Mouse (Mus musculus): ENCODE data around the gene A630089N07Rik. TPM values are rescaled to one million over a fixed set of nuclear protein-coding genes. Genes with fewer than 3 reads are reported as not detected.

The A630089N07Rik gene
- polyA plus RNA-seq, 1 experiment from 2014 or later: 20.3 TPM

GRCm38 (mm10) chr16:97960348-97960747 is 121.9 kb downstream of the A630089N07Rik start:
- H3K4me3 ChIP-seq: no peak overlapping the region
- peaks cover 19% of the 10 kb centered on the region for H3K36me3 ChIP-seq
- H3K4me1 ChIP-seq: peaks cover 18% of the 10 kb centered on the region
- no peak overlapping the region for H3K9ac ChIP-seq
- no peak overlapping the region for H3K4me2 ChIP-seq (replicated peaks)
- ATAC-seq (ENCODE audit: low FRiP score): no peak
- WGBS: 94% methylated on average over 3 of the region's 3 CpGs
- H3K27me3 ChIP-seq: no peaks in the 10 kb centered on the region
- H3K27ac ChIP-seq: no peak overlapping the region
- no peaks in the 10 kb centered on the region for H3K9me3 ChIP-seq (replicated peaks)

GRCm38 (mm10) chr16:97958401-97958973 is 123.8 kb downstream of the A630089N07Rik start:
- Histone ChIP-seq H3K36me3 (peaks cover 32% of the 10 kb centered on the region), H3K27me3 (no peaks in the 10 kb centered on the region), H3K4me3 (no peak overlapping the region), H3K27ac (no peak overlapping the region), H3K4me1 (peaks cover 18% of the 10 kb centered on the region), H3K9me3 (replicated peaks) (no peaks in the 10 kb centered on the region), H3K4me2 (replicated peaks) (no peak overlapping the region), H3K9ac (no peak overlapping the region)
- ATAC-seq (ENCODE audit: low FRiP score): no peak

- Histone ChIP-seq H3K4me1 (peaks cover 15% of the 10 kb centered on the region), H3K9ac (no peak overlapping the region), H3K4me2 (replicated peaks) (no peak overlapping the region), H3K27me3 (no peaks in the 10 kb centered on the region), H3K36me3 (peaks cover 41% of the 10 kb centered on the region), H3K27ac (no peak overlapping the region), H3K4me3 (no peak overlapping the region), H3K9me3 (replicated peaks) (no peaks in the 10 kb centered on the region)
- ATAC-seq (ENCODE audit: low FRiP score): no peak
These were observed 124.6 kb downstream of the A630089N07Rik start for GRCm38 (mm10) chr16:97957626-97958025.

GRCm38 (mm10) chr16:97956011-97956410 is 126.2 kb downstream of the A630089N07Rik start:
- 83% methylated on average over 2 of the region's 2 CpGs for WGBS
- H3K4me3 ChIP-seq: no peak overlapping the region
- H3K27ac ChIP-seq: no peak overlapping the region
- no peak for ATAC-seq (ENCODE audit: low FRiP score)
- H3K9me3 ChIP-seq (replicated peaks): no peaks in the 10 kb centered on the region
- peaks cover 57% of the 10 kb centered on the region for H3K36me3 ChIP-seq
- no peaks in the 10 kb centered on the region for H3K27me3 ChIP-seq
- H3K4me1 ChIP-seq: peaks cover 10% of the 10 kb centered on the region
- no peak overlapping the region for H3K9ac ChIP-seq
- no peak overlapping the region for H3K4me2 ChIP-seq (replicated peaks)

- Histone ChIP-seq H3K4me1 (0 out of 2 replicates have a peak, but pooled peaks cover 5% of the 10 kb centered on the region), H3K36me3 (peaks cover 78% of the 10 kb centered on the region), H3K9me3 (replicated peaks) (no peaks in the 10 kb centered on the region), H3K4me3 (no peak overlapping the region), H3K27ac (no peak overlapping the region), H3K9ac (no peak overlapping the region), H3K27me3 (no peaks in the 10 kb centered on the region), H3K4me2 (replicated peaks) (no peak overlapping the region)
- 90% methylated on average over 2 of the region's 2 CpGs for WGBS
- no peak for ATAC-seq (ENCODE audit: low FRiP score)
These were observed 128.9 kb downstream of the A630089N07Rik start for GRCm38 (mm10) chr16:97953300-97953699.

- Histone ChIP-seq H3K9me3 (replicated peaks) (no peaks in the 10 kb centered on the region), H3K9ac (no peak overlapping the region), H3K4me2 (replicated peaks) (no peak overlapping the region), H3K27ac (no peak overlapping the region), H3K4me3 (no peak overlapping the region), H3K27me3 (no peaks in the 10 kb centered on the region), H3K4me1 (0 out of 2 replicates have a peak, but pooled peaks cover 3% of the 10 kb centered on the region), H3K36me3 (peaks cover 76% of the 10 kb centered on the region)
- 91% methylated on average over 9 of the region's 9 CpGs for WGBS
- ATAC-seq (ENCODE audit: low FRiP score): no peak
These were observed 129.4 kb downstream of the A630089N07Rik start for GRCm38 (mm10) chr16:97952801-97953200.

GRCm38 (mm10) chr16:97952371-97952770 is 129.9 kb downstream of the A630089N07Rik start:
- H3K36me3 ChIP-seq: peaks cover 73% of the 10 kb centered on the region
- H3K9me3 ChIP-seq (replicated peaks): no peaks in the 10 kb centered on the region
- H3K4me2 ChIP-seq (replicated peaks): no peak overlapping the region
- H3K27ac ChIP-seq: no peak overlapping the region
- ATAC-seq (ENCODE audit: low FRiP score): no peak
- no peak overlapping the region for H3K4me3 ChIP-seq
- 95% methylated on average over 4 of the region's 4 CpGs for WGBS
- H3K9ac ChIP-seq: no peak overlapping the region
- H3K4me1 ChIP-seq: no peaks in the 10 kb centered on the region
- H3K27me3 ChIP-seq: no peaks in the 10 kb centered on the region

Other genes with a start within 250 kb of the A630089N07Rik start
- 15.3 and 17.7 TPM in 2 replicates for gene Prdm15, start 230.6 kb downstream of the A630089N07Rik start, polyA plus RNA-seq (2016; fragmentation: Nextera tagmentation; extraction: Ambion mirVana)
- gene C2cd2, start 119.9 kb downstream of the A630089N07Rik start, polyA plus RNA-seq (2016; fragmentation: Nextera tagmentation; extraction: Ambion mirVana): 17.6 and 20.4 TPM in 2 replicates
- 15.1 and 16.5 TPM in 2 replicates for gene Zbtb21, start 119.8 kb downstream of the A630089N07Rik start, polyA plus RNA-seq (2016; fragmentation: Nextera tagmentation; extraction: Ambion mirVana)
- 17.0 and 17.2 TPM in 2 replicates for gene B230307C23Rik, start 85.1 kb downstream of the A630089N07Rik start, polyA plus RNA-seq (2016; fragmentation: Nextera tagmentation; extraction: Ambion mirVana)

Measured in hindbrain, embryonic 12.5 days (tissue).